Mouse (Mus musculus) CD4-positive, CD25-positive, alpha-beta regulatory T cell, adult 4 months (primary cell): ENCODE measurements around the gene Nos1ap. TPM values are rescaled to one million over a fixed set of nuclear protein-coding genes. Genes with fewer than 3 reads are reported as not detected.

ENCODE experiments used
- ATAC-seq: one replicate; pipeline ENCODE4 v1.8.0; 2017
- polyA plus RNA-seq, 2 experiments: library from polyadenylated mRNA; unstranded; fragments of 100-300 nt; shearing (Covaris generic); gene quantifications; one replicate each; pipeline ENCODE4 v1.2.1; 2017

Nos1ap gene
- polyA plus RNA-seq, 2 experiments from 2014 or later, result 0.19 to 0.29 TPM

DNA sequence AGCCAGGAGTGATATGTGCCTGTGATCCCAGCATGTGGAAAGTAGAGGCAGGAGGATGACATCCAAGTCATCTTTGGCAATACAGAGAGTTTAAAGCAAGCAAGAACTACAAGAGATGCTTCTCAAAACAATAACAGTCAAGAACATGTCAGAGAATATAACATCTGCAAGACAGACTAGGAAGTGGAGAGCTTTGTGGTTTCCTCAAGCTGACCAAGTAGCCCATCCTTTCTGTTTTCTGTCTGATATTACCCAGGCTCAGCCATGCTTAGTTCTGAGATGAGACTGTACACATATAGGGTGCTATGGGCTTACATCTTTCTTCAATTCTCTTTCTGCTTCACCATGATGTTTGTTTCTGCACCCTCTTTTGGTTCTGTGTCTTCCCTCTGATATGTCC is 316.4 kb downstream of the Nos1ap start:
- ATAC-seq, result no peak

DNA sequence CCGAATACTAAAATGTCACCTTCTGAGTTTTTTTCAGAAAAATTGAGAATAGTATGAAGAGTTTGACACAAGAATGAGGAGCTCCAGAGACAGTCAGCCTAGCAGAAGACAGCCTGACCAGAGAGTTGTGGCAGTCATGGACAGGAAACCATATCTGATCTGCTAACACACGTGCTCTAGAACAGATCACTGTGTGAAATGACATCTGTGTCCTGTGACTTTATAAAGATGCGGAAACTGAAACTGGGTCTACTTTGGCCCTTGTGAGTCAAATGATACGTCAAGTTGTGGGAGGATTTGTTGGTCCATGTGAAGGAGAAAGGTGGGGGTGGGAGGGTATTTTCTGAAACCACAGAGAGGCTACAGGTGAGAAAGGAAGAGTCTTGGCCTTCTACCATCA is 319.0 kb downstream of the Nos1ap start:
- no peak for ATAC-seq

DNA sequence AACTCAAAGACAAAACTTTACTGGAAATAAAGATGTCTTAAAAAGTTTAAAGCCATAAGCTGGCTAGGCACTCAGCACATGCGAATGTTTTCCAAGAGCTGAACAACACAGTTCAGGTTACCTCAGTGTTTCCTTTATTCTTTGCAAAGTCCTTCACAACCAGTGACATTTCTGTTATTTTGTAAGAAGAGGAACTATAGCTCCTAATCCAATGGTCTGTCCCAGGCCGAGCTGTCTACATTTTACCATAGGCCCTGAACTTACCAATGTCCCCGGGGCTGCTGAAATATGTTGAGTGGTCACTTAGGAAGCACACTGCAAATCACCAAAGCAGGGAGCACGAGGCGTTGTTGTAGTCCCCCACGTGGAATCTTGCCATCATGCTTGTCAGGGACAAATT is 319.4 kb downstream of the Nos1ap start:
- ATAC-seq, result no peak

DNA sequence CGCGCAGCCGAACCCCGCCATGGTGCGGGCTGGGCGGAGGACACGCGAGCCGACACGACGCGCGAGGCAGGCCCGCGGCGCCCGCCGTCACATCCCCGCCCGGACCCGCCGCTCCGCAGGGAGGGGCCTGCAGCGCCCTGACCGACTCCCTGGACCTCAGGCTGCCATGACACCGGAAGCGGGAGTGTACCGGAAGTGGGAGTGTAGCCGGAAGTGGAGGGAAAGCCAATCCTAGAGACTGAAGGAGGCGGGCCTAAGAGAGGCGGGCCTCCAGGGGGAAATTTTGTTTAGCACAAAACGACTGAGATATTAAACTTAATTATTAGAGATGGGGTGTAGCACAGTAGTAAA is 334.1 kb downstream of the Nos1ap start:
- ATAC-seq, result peak; percentile 99

DNA sequence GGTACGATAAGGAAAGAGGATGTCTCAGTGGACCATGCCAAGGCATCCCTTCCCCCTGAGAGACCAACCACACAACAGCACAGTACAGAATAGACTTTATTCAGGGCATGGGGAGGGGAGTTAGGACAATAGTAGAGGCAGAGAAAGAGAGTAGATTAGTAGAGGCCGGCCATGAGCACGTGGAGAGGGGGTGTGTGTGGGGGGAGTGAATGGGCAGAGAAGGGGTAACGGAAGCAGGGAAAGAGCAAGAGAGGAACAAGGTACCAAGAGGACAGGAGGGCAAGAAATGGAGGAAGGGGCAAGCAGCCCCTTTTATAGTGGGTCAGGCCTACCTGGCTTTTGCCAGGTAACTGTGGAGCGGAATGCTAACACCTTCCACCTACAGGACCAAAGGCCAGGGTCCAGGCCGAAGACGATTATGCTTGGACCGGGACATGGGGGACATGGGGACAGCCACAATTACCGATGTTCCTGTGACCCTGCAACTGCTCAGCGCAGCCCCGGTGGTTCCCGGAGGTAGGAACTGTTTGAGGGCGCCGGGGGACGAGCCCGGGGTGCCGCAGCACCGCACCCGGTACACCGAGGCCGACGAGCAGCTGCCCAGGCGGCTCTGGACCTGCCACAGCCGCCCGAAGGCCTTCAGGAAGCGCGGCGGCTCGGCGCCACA is 334.6 kb downstream of the Nos1ap start:
- ATAC-seq, result peak; percentile 38

Other genes starting within 250 kb of the Nos1ap start
- gene Olfml2b, start 54.7 kb upstream of the Nos1ap start, polyA plus RNA-seq, result not detected